Mouse (Mus musculus): ENCODE measurements around the gene Map7d1.

Map7d1 gene

DNA sequence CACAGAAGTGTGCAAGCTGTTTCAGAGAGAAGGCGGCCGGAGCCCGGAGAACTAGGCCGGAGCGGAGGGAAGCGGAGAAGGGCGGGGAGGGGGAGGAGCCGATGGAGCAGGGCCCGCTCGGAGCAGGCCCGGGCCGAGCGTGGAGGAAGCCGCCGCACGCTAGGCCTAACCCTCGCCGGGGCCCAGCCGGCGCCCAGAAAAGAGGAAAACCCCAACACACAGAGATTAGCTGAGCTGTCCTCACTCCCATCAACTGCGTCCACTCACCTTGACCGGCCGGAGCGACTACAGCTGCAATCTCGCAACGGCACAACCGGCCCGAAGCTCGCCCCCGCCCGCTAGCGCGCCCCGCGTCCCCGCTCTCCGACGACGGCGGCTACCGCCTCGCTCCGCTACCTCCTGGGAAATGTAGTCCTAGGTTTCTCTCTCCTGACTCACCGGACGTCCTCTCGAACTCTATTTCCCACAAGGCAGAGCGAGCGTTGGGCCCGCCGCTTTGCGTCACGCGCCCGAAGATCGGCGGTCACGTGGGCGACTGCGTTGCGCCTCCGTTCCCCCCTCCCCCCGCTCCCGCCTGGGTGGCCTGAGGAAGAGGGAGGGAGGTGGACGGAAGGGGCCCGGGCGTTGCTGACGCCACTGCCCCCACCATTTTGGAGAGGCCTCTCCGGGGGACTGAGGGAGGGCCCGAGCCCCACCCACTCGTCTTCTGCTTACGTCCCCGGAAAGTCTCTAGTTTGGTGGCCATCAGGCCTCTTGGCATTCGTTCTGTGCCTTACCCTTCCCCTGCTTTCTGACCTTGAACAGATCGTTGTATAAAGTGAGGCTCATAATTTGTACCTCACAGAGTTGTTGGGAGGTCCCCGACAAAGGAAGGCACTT, 53.6 kb downstream of the Map7d1 start, which contains the start of gene Thrap3:
Gene Thrap3, minus strand, starts transcription at position 458 of the 879 bp plus-strand sequence.
- DNase-seq (ENCODE audit: low spot score in 2 of 2) = peak; percentile 99

DNA sequence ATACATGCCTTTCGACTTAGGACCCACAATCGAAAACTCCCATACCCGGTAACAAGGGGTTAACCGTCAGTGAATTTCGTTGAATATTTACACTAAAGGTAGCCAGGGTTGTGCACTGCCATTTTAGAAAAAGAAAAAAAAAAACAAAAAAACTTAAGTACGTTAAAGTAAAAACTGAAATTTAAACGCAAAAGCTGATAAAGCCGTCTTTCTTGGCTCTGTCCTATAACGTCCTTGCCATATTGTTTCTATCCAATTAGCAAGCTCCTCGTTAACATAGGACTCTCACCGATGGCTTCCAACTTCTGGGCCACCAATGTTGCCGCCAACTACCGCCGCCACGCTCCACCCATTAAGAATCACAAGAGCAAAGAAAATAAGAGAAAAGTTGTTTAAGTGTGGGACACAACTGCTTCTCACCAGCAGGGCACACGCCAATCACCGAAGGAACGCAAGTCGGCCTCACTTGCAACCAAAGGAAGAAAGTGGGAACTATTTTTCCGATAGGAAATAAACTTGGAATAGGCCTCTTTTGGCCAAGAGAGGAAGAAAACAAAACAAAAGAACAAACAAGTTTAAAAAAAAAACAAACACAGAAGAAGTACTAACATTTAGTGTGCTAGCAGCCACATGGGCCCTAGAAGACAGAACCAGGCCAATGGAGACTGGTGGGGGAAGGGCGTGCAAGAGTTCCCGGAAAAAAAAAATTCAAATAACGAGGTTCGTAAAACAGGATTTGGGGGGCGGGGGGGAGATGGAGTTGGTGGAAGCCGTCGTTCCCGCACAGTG, 54.4 kb downstream of the Map7d1 start:
- peak; percentile 45 to 55 for DNase-seq (ENCODE audit: low spot score in 2 of 2)

DNA sequence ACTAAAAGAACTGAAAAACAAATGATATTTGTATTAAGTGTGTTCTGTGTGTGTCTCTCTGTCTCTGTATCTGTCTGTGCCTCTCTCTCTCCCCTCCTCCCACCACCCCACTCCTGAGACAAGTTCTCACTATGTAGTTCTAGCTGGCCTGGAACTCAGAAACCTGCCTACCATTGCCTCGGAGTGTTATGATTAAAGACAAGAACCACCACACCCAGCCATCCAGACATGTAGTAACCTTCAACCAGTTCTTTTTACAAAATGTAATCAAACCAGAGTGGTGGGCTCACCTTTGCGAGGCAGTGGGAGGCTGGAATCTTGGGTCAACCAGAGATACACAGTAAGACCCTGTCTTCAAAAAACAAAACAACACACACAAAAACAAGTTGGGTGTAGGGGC, 55.5 kb downstream of the Map7d1 start:
- DNase-seq (ENCODE audit: low spot score in 2 of 2) = no peak

DNA sequence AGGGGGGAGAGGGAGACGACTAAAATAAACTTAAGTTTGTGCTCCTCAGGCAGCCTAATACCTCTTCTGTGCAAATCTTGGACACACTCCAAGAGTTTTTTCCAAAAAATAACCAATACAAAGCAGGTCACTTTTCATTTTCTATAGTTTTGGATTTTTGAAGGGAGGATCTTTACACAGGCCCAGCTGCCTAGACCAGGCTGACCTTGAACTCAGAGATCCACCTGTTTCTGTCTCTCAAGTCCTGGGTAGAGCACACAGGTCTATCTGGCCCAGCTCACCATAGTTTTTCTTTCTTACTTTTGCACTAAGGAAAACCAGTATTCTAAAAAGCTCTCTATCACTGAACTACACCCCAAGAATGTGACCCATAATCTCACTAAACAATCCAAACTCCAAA, 56.1 kb downstream of the Map7d1 start:
- no peak for DNase-seq (ENCODE audit: low spot score in 2 of 2)

DNA sequence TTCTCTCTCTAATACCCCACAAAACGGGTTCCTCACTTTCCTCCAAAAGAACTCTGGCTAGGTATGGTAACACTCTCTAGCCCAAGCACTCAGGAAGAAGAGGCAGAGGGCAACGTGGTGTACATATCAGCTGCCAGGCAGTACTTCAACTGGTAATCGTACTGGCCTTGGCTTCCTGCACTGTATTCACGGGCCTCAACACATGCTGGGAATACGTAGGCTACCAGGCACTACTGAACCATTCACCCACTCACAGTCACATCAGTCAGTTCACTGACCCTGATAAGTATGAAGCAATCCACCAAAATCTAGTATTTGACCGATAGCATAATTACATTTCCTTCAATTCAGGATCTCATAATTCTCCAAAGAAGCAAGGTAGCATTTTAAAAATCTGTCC, 56.6 kb downstream of the Map7d1 start:
- no peak for DNase-seq (ENCODE audit: low spot score in 2 of 2)

DNA sequence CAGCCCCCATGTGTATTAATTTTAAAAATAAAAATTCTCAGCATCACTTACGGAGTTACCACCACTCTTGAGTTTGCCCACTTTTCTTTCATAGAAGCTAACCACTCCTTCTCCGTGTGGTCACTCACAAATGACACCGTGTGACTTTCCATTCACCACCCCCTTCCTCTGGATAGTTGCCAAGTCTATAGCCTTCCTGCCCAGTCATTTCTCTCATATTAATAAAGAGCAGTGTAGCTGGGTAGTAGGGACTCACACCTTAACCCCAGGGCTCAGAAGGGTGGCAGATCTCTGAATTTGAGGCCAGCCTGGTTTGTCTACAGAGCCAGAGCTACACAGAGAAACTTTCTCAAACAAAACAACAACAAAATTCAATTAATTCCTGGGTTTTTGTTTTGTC, 58.7 kb downstream of the Map7d1 start:
- DNase-seq (ENCODE audit: low spot score in 2 of 2) = no peak

DNA sequence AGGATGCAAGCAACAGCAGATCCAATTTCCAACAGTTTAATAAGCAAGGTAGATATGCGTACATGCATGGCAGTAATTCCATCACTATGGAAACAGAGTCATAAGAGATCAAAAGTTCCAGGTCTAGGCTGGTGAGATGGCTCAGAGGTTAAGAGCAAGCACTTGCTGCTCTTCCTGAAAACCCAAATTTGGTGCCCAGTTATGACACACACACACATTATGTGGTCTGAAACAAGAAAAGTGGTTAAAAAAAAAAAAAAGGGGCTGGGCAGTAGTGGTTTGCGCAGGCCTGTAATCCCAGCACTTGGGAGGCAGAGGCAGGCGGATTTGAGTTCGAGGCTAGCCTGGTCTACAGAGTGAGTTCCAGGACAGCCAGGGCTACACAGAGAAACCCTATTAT, 61.2 kb downstream of the Map7d1 start:
- DNase-seq (ENCODE audit: low spot score in 2 of 2) = no peak

DNA sequence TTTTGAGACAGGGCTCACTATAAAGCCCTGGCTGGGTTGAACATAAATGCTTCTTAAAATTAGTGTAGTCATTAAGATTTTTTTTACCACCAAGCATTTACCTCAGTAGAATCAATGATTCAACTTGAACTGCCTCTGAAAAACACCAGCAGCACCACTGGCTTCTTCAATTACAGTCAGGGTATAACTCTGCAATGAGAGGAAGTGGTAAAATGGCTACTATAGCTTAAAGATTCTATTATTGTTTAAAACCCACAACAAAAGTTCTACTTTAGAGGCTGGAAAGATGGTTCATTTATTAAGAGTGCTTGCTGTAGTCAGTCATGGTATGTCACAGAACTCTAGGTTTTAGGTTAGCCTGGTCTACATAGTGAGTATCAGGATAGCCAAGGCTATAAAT, 61.9 kb downstream of the Map7d1 start:
- DNase-seq (ENCODE audit: low spot score in 2 of 2) = no peak

DNA sequence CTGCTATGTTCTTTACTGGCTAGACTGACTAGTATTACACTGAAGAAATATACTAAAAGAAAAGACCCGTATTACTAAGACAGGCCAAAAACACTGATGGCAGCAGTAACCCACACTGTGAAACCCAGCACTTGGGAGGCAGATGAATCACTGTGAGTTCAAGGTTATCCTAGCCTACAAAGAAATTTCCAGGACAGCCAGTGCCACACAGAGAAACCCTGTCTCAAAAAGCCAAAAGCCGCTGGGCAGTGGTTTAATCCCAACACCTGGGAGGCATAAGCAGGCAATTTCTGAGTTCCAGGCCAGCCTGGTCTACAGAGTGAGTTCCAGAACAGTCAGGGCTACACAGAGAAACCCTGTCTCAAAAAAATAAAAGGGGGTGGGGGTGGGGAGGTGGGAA, 65.5 kb downstream of the Map7d1 start:
- no peak for DNase-seq (ENCODE audit: low spot score in 2 of 2)

DNA sequence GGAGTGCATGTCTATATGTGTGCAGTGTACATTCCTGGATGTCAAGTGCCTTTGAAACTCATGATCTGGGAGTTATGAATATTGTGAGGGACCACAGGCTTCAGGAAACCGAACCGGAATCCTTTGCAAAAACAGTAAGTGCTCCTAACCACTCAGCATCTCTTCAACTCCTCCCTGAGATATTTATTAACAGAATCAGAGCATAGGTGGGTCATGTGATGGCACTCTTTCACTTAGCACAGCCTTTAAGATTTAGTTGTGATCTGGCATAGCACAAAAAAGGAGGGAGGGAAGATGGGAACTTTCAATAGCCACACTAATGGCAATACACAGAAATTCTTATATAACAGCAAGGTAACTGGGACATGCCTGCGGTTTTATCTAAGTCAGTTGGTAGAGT, 69.0 kb downstream of the Map7d1 start:
- DNase-seq (ENCODE audit: low spot score in 2 of 2) = no peak

DNA sequence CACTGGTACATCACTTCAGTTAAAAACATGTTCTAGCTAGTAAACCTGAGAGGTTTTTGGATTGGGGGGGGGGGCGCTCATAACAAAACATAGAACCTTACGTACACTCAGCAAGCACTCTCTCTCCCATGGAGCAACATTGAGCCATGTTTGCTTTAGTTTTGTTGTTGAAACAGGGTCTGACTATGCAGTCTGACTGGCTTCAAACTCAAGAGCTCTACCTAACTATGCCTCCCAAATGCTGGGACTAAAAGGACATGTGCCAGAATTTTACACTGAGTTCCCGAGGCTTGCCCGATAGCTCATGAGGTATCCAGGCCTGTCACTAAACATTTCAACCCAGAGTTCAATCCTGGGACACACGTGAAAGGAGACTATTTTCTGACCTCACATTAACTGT, 73.1 kb downstream of the Map7d1 start:
- no peak for DNase-seq (ENCODE audit: low spot score in 2 of 2)
